Mouse (Mus musculus) forebrain, embryonic 16.5 days (tissue): Measurements from ENCODE around the gene Slc25a38. TPM values are rescaled to one million over a fixed set of nuclear protein-coding genes. Genes with fewer than 3 reads are reported as not detected.

ENCODE experiments used
- ATAC-seq: fragments of 200-750 bp; cut with Nextera tagmentation; 2 replicates; pipeline ENCODE4 v1.8.0; 2017; ENCODE audit warnings: mild to moderate bottlenecking, moderate library complexity
- H3K27ac ChIP-seq: fragments of 300-500 bp; sonication (generic); 2 replicates; pipeline ENCODE4 v1.5.1; 2014; ENCODE audit warnings: low read length, control low read depth
- H3K27me3 ChIP-seq: fragments of 300-500 bp; sonication (generic); replicated peaks from 2 replicates; pipeline ENCODE4 v1.6.1; 2014; ENCODE audit warnings: low read length; ENCODE audit not compliant: control insufficient read depth, insufficient read depth
- H3K36me3 ChIP-seq: fragments of 300-500 bp; sonication (generic); 2 replicates; pipeline ENCODE4 v1.6.1; 2014; ENCODE audit not compliant: control insufficient read depth, insufficient read depth
- H3K4me1 ChIP-seq: fragments of 300-500 bp; sonication (generic); replicated peaks from 2 replicates; pipeline ENCODE4 v1.6.1; 2014; ENCODE audit warnings: low read length; ENCODE audit not compliant: control insufficient read depth, insufficient read depth
- H3K4me2 ChIP-seq: fragments of 300-500 bp; sonication (generic); 2 replicates; pipeline ENCODE4 v1.6.1; 2014; ENCODE audit warnings: mild to moderate bottlenecking, low read length, control low read depth
- H3K4me3 ChIP-seq: fragments of 300-500 bp; sonication (generic); replicated peaks from 2 replicates; pipeline ENCODE4 v1.5.1; 2014; ENCODE audit warnings: mild to moderate bottlenecking, low read length, control low read depth
- H3K9ac ChIP-seq: fragments of 300-500 bp; sonication (generic); replicated peaks from 2 replicates; pipeline ENCODE4 v1.6.1; 2014; ENCODE audit warnings: low read depth, low read length, control low read depth
- H3K9me3 ChIP-seq: fragments of 300-500 bp; sonication (generic); 2 replicates; pipeline ENCODE4 v1.6.1; 2016; ENCODE audit warnings: low read length; ENCODE audit not compliant: control insufficient read depth
- WGBS: fragments of 180-500 bp; shearing (Covaris S2); extraction: QIAGEN DNeasy Blood & Tissue Kit; methylation state at CpG from one replicate; pipeline ENCODE4 v1.1.7; 2014; 5-methylcytosine and 5-hydroxymethylcytosine counted together
- polyA plus RNA-seq: library from polyadenylated mRNA; unstranded; fragments of >200 nt; fragmentation: Nextera tagmentation; extraction: Ambion mirVana; gene quantifications from 2 replicates; pipeline ENCODE4 v1.2.1, GENCODE M21; 2015

Gene Slc25a38
- polyA plus RNA-seq, 1 experiment from 2014 or later = 37.5 TPM

DNA sequence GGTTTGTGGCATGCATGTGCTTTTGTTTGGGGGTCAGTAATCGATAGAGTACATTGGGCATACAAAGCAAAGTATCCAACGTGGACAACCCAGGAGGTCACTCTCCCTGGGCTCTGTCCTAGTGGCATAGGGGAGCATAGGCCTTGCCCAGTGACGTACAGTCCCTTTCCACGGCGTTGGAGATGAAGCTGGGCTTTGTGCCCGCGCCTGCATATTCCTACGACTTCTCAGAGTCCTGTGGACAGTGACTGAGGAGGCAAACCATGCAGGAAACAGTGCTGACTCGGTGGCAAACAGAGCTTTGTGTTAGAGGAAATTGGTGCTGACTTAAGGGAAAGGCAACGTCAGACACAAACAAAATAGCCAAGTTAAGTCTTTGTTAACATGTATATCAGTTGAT is 19.1 kb downstream of the Slc25a38 start:
- WGBS = 71% methylated on average over 10 of the region's 10 CpGs
- no peaks in the 10 kb centered on the region for H3K27me3 ChIP-seq
- peaks cover 16% of the 10 kb centered on the region for H3K4me1 ChIP-seq
- H3K36me3 ChIP-seq = peaks cover 22% of the 10 kb centered on the region
- peak overlapping the region; percentile 93 for H3K4me2 ChIP-seq
- ATAC-seq = no peak
- H3K9me3 ChIP-seq = no peaks in the 10 kb centered on the region
- no peak overlapping the region for H3K27ac ChIP-seq
- H3K9ac ChIP-seq = no peak overlapping the region
- H3K4me3 ChIP-seq = no peak overlapping the region

DNA sequence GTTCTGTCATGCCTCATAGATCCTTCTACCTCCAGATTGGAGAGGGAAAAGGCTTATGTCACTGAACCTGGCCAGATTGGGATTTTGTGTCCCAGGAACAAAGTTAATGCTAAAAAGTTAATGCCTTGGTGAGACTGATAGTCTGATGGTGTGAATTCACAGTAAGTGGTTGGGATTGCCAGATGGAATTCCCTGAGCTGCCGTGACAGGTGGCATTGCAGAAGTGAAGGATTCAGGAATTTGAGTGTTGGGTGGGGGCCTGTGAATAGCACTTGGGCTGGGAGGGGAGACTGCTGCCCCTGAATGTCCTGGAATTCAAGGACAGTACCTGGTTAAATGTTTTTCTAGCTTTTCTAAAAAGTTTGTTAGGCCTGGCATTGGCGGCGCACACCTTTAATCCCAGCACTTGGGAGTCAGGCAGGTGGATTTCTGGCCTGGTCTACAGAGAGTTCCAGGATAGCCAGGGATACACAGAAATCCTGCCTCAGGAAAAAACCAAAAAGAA is 21.7 kb downstream of the Slc25a38 start:
- Histone ChIP-seq H3K27me3 (no peaks in the 10 kb centered on the region), H3K4me1 (peaks cover 14% of the 10 kb centered on the region), H3K36me3 (peaks cover 21% of the 10 kb centered on the region), H3K9me3 (no peaks in the 10 kb centered on the region), H3K9ac (no peak overlapping the region), H3K4me3 (no peak overlapping the region), H3K27ac (no peak overlapping the region), H3K4me2 (no peak overlapping the region)
- 81% methylated on average over 3 of the region's 3 CpGs for WGBS
- no peak for ATAC-seq

DNA sequence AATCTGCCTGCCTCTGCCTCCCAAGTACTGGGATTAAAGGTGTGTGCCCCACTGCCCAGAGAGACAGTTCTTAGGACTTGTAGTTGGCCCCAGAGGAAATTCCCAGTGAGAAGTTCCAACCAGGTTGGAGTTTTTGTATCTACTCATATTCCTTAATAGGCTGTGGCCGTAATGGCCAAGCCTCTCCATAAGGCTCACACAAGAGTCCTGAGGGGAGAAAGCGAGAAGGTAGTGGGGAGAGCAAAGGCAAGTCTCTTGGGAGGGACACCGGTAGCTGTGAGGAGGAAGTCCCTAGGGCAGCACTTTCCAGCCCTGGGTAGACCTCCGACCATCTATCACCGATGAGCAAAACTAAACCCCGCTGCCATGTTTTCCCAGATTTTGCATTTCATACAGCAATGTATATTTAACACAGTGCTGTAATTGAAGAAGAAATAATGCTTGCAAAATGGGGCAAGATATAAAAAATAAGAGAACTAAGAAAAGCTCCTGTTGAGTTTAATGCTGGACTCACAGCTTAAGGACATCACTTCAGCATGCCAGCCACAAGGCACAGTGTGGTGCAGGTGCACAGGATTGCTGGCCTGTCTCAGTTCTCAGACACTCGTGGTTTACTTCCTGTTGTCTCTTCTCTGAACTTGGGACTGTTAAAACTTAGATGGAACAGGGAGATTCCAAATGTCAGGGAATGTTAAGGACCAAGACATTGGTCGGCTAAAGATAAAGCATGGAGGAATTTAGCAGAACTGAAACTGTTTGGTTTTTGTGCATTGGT is 23.0 kb downstream of the Slc25a38 start:
- no peaks in the 10 kb centered on the region for H3K27me3 ChIP-seq
- H3K9ac ChIP-seq = no peak overlapping the region
- peaks cover 21% of the 10 kb centered on the region for H3K36me3 ChIP-seq
- 41% methylated on average over 8 of the region's 8 CpGs for WGBS
- H3K9me3 ChIP-seq = no peaks in the 10 kb centered on the region
- no peak overlapping the region for H3K4me3 ChIP-seq
- H3K27ac ChIP-seq = no peak overlapping the region
- H3K4me2 ChIP-seq = no peak overlapping the region
- peaks cover 12% of the 10 kb centered on the region for H3K4me1 ChIP-seq
- no peak for ATAC-seq

DNA sequence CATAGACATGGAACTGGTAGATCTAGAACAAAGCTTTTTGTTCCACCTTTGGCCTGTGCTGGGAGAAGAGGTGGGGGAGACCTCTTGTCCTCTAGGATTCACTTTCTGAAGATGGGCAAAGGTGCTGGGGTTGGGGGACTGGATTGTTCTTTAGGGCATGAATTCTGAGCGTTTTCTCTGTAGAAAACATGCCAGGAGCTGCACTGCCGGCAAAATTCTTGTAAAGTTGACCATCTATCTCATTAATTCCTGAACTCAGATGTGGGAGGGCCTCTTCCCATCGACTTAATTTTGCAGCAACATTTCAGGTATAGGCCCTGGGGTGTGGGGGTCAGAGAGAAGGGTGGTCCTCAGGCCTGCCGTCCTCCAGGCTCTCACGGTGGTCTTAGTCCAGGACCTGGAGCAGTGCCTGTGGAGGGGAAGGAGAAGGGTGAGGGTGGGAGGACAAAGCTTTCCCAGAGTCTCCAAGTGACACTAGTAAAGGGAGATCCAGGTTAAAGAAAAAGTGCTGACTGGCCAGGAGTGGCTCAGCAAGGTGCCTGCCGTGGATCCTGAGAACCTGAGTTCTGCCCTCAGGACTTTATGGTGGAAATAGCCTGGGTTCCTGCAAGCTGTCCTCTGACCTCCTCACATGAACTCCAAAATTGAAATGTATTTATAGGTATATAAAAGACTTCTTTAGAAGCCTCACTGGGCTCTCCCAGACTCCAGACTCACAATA is 23.7 kb downstream of the Slc25a38 start:
- 47% methylated on average over 6 of the region's 6 CpGs for WGBS
- Histone ChIP-seq H3K9ac (no peak overlapping the region), H3K4me3 (no peak overlapping the region), H3K27me3 (no peaks in the 10 kb centered on the region), H3K4me2 (no peak overlapping the region), H3K9me3 (no peaks in the 10 kb centered on the region), H3K36me3 (peaks cover 21% of the 10 kb centered on the region), H3K27ac (no peak overlapping the region), H3K4me1 (peaks cover 5% of the 10 kb centered on the region)
- no peak for ATAC-seq

DNA sequence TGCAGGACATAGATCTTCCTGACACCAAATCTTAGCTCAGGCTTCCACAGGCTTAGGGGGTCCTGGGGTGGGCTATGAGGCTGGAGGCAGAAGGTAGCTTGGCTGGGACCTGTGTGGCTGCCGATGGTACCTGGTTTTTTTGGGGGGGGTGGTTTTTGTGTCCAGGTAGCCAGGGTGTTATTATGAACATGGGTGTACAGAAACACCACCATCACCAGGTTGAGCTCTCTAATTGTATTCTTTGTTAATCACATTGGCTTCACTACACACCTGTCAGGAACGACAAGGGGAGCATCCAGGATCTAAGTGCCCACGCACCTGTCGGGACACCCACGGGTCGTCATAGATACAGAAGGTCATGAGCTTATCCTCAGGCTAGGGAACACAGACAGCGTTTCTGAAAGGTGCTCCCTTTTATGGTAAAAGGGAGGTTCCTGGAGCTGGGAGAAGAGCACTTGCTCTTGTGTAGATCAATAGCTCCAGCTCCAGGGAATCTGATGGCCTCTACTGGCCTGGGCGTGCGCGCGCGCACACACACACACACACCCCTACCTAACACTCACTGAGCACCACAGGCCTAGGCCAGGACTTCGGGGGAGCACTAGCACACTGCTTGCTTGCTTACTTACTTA is 24.5 kb downstream of the Slc25a38 start:
- Histone ChIP-seq H3K27ac (no peak overlapping the region), H3K4me1 (no peaks in the 10 kb centered on the region), H3K9ac (no peak overlapping the region), H3K27me3 (no peaks in the 10 kb centered on the region), H3K9me3 (no peaks in the 10 kb centered on the region), H3K4me2 (no peak overlapping the region), H3K36me3 (peaks cover 16% of the 10 kb centered on the region), H3K4me3 (no peak overlapping the region)
- 83% methylated on average over 13 of the region's 13 CpGs for whole genome bisulfite sequencing
- peak; percentile 39; the same call in 1 of the 2 replicates for ATAC-seq

DNA sequence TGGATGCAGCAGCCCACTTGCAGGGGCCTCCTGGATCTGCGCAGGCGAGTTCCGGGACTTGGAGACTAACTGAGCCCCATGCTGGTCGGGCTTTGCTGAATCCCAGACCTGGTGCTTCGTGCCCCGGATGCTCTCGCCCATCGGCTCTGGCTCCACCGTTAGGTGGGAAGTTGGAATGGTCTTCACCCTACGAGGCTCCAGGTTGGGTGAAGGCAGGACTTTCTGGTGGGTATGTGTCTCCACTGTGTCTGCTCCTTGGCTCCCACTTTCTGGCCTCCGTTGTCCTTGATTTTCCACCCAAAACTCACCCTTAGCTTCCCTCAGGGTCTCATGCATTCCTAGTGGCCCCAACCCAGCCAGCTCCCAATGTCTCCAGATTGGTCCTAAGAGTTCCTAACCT is 25.3 kb downstream of the Slc25a38 start:
- H3K27ac ChIP-seq = no peak overlapping the region
- H3K27me3 ChIP-seq = no peaks in the 10 kb centered on the region
- H3K36me3 ChIP-seq = peaks cover 12% of the 10 kb centered on the region
- no peak overlapping the region for H3K9ac ChIP-seq
- no peaks in the 10 kb centered on the region for H3K4me1 ChIP-seq
- H3K9me3 ChIP-seq = peaks cover 2% of the 10 kb centered on the region; the same call in 1 of the 2 replicates
- WGBS = 93% methylated on average over 11 of the region's 11 CpGs
- no peak overlapping the region for H3K4me3 ChIP-seq
- H3K4me2 ChIP-seq = no peak overlapping the region
- no peak; the same call in 1 of the 2 replicates for ATAC-seq

DNA sequence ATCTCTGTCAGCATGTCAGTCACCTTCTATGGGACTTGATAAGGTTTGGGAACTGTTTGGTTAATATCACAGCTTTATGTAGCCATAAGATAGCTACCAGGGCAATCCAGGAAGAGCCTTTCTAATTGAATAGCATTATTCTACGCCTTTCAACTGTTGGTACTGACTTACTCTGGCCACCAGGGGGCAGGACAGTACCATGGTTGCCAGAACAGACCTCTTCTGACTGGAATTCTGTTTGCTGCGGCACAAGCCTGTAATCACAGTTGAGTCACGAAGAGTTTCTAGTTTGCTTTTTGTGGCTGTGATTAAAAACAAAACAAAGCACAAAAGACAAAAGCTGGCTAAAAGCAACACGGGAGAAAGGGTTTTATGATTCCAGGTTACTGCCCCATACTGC is 30.5 kb downstream of the Slc25a38 start:
- Histone ChIP-seq H3K4me1 (no peaks in the 10 kb centered on the region), H3K4me2 (no peak overlapping the region), H3K9me3 (peaks cover 2% of the 10 kb centered on the region; the same call in 1 of the 2 replicates), H3K36me3 (no peaks in the 10 kb centered on the region), H3K27ac (no peak overlapping the region), H3K9ac (no peak overlapping the region), H3K4me3 (no peak overlapping the region), H3K27me3 (no peaks in the 10 kb centered on the region)
- WGBS = 6% methylated on average over 4 of the region's 4 CpGs
- peak; percentile 81 for ATAC-seq

DNA sequence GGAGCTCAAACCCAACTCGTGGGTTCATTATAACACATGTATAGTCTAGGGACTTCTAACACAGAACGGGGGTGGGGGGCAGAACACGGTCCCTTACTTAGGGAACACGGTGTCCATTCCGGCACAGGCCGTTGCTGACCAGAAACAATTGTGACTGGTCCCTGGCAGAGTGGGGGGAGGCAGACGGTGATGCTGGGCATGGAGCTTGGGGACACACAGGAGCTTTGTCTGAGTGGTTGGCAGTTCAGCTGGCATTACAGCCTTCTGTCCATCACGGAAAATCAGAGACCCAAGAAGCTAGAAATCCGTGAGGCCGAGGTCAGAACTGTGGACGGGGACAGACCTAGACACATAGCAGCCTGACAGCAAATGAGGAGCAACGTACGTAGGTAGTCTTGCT is 34.3 kb downstream of the Slc25a38 start:
- Histone ChIP-seq H3K4me2 (no peak overlapping the region), H3K27ac (no peak overlapping the region), H3K4me1 (no peaks in the 10 kb centered on the region), H3K9me3 (peaks cover 2% of the 10 kb centered on the region; the same call in 1 of the 2 replicates), H3K9ac (no peak overlapping the region), H3K4me3 (no peak overlapping the region), H3K36me3 (no peaks in the 10 kb centered on the region), H3K27me3 (no peaks in the 10 kb centered on the region)
- no peak for ATAC-seq
- 90% methylated on average over 13 of the region's 13 CpGs for WGBS

DNA sequence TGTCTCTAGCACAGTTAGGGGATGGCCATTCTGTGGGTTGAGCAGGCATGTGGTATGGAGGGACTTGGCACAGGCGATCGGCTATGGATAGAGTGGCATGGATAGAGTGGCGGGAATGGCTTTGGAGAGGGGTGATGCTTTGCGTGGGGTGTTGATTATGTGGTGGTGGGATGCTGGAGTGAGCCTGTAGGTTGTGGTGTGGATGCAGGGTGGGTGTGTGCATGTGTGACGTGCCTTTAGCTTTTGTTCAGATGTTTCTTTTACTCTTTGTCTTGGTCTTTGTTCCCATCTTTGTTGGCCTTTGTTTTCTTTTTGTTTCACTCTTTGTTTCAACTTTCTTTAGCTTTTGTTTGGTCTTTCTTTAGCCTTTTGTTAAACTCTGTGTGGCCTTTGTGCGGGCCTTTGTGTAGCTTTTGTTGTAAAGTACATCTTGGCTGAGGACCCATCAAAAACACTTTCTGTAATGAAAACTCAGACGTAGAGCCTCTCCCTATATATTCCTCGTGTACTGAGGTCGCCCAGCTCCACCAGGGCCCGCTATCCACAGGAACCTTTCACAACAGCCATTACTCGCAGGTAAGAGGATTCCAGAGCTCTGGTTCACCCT is 39.2 kb downstream of the Slc25a38 start, which contains the start of gene Mobp:
Mobp (plus strand) TSS at position 486 of the 607 bp plus-strand sequence.
- H3K4me3 ChIP-seq = no peak within 1 kb of the TSS
- H3K36me3 ChIP-seq = no peaks in the 10 kb centered on the region
- H3K9me3 ChIP-seq = no peaks in the 10 kb centered on the region
- H3K4me1 ChIP-seq = no peaks in the 10 kb centered on the region
- H3K4me2 ChIP-seq = no peak within 1 kb of the TSS
- no peak for ATAC-seq
- H3K9ac ChIP-seq = no peak within 1 kb of the TSS
- no peaks in the 10 kb centered on the region for H3K27me3 ChIP-seq
- WGBS = 24% methylated on average over 11 of the region's 11 CpGs
- no peak within 1 kb of the TSS for H3K27ac ChIP-seq
